Comparison of ENCODE assay signal across 9 mouse cellular contexts in the genomic region with DNA sequence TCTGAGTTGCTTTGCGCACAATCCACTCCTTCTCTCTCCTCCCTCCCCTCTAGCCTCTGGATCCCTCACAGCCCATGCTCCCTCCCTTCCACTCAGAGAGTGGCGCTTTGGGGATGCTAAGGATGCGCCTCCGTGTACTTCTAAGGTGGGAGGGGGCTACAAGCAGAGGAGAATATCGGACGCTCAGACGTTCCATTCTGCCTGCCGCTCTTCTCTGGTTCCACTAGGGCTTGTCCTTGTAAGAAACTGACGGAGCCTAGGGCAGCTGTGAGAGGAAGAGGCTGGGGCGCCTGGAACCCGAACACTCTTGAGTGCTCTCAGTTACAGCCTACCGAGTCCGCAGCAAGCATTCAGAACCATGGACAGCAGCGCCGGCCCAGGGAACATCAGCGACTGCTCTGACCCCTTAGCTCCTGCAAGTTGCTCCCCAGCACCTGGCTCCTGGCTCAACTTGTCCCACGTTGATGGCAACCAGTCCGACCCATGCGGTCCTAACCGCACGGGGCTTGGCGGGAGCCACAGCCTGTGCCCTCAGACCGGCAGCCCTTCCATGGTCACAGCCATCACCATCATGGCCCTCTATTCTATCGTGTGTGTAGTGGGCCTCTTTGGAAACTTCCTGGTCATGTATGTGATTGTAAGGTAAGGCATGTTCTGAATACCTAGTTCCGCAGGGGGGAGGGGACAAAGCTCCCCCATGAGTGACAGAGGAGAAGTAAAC. TPM values are rescaled to one million over a fixed set of nuclear protein-coding genes. Genes with fewer than 3 reads are reported as not detected.
DNase-seq lines count a peak whose midpoint lies in the region; ATAC-seq and TF ChIP-seq lines count a peak whose summit lies in the region.
"Had no signal": no experiment of that assay in that cellular context is flagged by ENCODE, and none has a peak within 500 bp of the region (broad histone marks: within the 10 kb centered on the region; RNA-seq: fewer than 3 reads in every experiment).

No protein-coding gene starts in this region.

- H3K4me2 ChIP-seq in hindbrain, embryonic 12.5 days (replicated peaks) = peak overlapping the region; percentile 48
- H3K4me2 ChIP-seq in limb, embryonic 12.5 days = no peak overlapping the region
- H3K4me2 ChIP-seq: limb, embryonic 15.5 days had no signal

- no peaks in the 10 kb centered on the region for H3K27me3 ChIP-seq in MEL (ENCODE audit: control insufficient read depth in 1 of 2, insufficient read depth in 2 of 2, low read length in 2 of 2)
- peaks cover 4% of the 10 kb centered on the region; the same call in 1 of the 2 replicates for H3K27me3 ChIP-seq in embryonic facial prominence, embryonic 10.5 days (replicated peaks; ENCODE audit: low read depth, poor library complexity, severe bottlenecking)
- H3K27me3 ChIP-seq in hindbrain, embryonic 12.5 days = peaks cover 15% of the 10 kb centered on the region; the same call in 1 of the 2 replicates
- H3K27me3 ChIP-seq in limb, embryonic 12.5 days = peaks cover 12% of the 10 kb centered on the region; the same call in 1 of the 2 replicates
- H3K27me3 ChIP-seq: limb, embryonic 15.5 days had no signal

- no peaks in the 10 kb centered on the region for H3K4me1 ChIP-seq in MEL (ENCODE audit: control insufficient read depth in 1 of 2, insufficient read depth in 2 of 2, low read length in 2 of 2)
- H3K4me1 ChIP-seq in embryonic facial prominence, embryonic 10.5 days = 0 out of 2 replicates have a peak, but pooled peaks cover 6% of the 10 kb centered on the region
- no peaks in the 10 kb centered on the region for H3K4me1 ChIP-seq in hindbrain, embryonic 12.5 days
- no peaks in the 10 kb centered on the region for H3K4me1 ChIP-seq in limb, embryonic 12.5 days (replicated peaks)
- H3K4me1 ChIP-seq: limb, embryonic 15.5 days had no signal

- TF ChIP-seq POLR2A in MEL (IDR thresholded peaks at IDR 0.05; ENCODE audit: control insufficient read depth in 1 of 2, insufficient read depth in 1 of 2, low read depth in 1 of 2, low read length in 2 of 2, poor library complexity in 1 of 2) = no peak

- no peak for TF ChIP-seq CTCF in MEL (IDR thresholded peaks at IDR 0.05 in 2 of 3, conservative IDR thresholded peaks at IDR 0.05 in 1 of 3; ENCODE audit: control insufficient read depth in 1 of 3, insufficient read depth in 1 of 3, low read depth in 2 of 3, low read length in 3 of 3, poor library complexity in 1 of 3, severe bottlenecking in 1 of 3)

- no peak for TF ChIP-seq RAD21 in MEL (IDR thresholded peaks at IDR 0.05; ENCODE audit: low read depth, low read length)

- H3K9ac ChIP-seq in MEL (ENCODE audit: control insufficient read depth, low read depth, low read length, poor library complexity, severe bottlenecking) = no peak overlapping the region
- no peak overlapping the region for H3K9ac ChIP-seq in hindbrain, embryonic 12.5 days
- no peak overlapping the region for H3K9ac ChIP-seq in limb, embryonic 12.5 days (replicated peaks)
- H3K9ac ChIP-seq: limb, embryonic 15.5 days had no signal

- peak; percentile 26 to 41 for DNase-seq in gastrocnemius, postnatal 4 days (ENCODE audit: low spot score in 2 of 2)
- DNase-seq in gastrocnemius, postnatal 36 days = no peak
- peak; percentile 20 for DNase-seq in MEL (ENCODE audit: low read depth, low spot score)
- DNase-seq in embryonic facial prominence, embryonic 10.5 days (ENCODE audit: low spot score) = peak; percentile 86
- peak; percentile 8 for DNase-seq in ovary, adult 18-20 months (ENCODE audit: low spot score)
- DNase-seq in adipocyte (ENCODE audit: low spot score) = no peak

- TF ChIP-seq EP300 in MEL (IDR thresholded peaks at IDR 0.05; ENCODE audit: low read depth in 1 of 2, low read length in 2 of 2) = no peak

- intact Hi-C loops in gastrocnemius, postnatal 36 days (cut with DNase I) = no loop called here

- no peak overlapping the region for H3K4me3 ChIP-seq in MEL (ENCODE audit: control insufficient read depth in 1 of 2, insufficient read depth in 1 of 2, low read depth in 2 of 2, low read length in 2 of 2)
- H3K4me3 ChIP-seq in embryonic facial prominence, embryonic 10.5 days = peak overlapping the region; percentile 28; the same call in 1 of the 2 replicates
- peak overlapping the region; percentile 26 for H3K4me3 ChIP-seq in hindbrain, embryonic 12.5 days
- no peak overlapping the region for H3K4me3 ChIP-seq in limb, embryonic 12.5 days (replicated peaks)
- H3K4me3 ChIP-seq: limb, embryonic 15.5 days had no signal

- H3K9me3 ChIP-seq in MEL (replicated peaks; ENCODE audit: insufficient read depth, low read length) = no peaks in the 10 kb centered on the region
- no peaks in the 10 kb centered on the region for H3K9me3 ChIP-seq in embryonic facial prominence, embryonic 10.5 days
- no peaks in the 10 kb centered on the region for H3K9me3 ChIP-seq in hindbrain, embryonic 12.5 days (replicated peaks)
- H3K9me3 ChIP-seq in limb, embryonic 12.5 days = no peaks in the 10 kb centered on the region
- H3K9me3 ChIP-seq: limb, embryonic 15.5 days had no signal

- H3K27ac ChIP-seq in MEL (ENCODE audit: control insufficient read depth, low read depth, low read length) = no peak overlapping the region
- H3K27ac ChIP-seq in embryonic facial prominence, embryonic 10.5 days (replicated peaks) = no peak overlapping the region
- H3K27ac ChIP-seq in hindbrain, embryonic 12.5 days = no peak overlapping the region
- no peak overlapping the region for H3K27ac ChIP-seq in limb, embryonic 12.5 days
- H3K27ac ChIP-seq: limb, embryonic 15.5 days had no signal

- WGBS in embryonic facial prominence, embryonic 10.5 days = 3% methylated on average over 25 of the region's 25 CpGs
- WGBS in hindbrain, embryonic 12.5 days = 5% methylated on average over 25 of the region's 25 CpGs
- 4% methylated on average over 25 of the region's 25 CpGs for WGBS in limb, embryonic 12.5 days

- no peaks in the 10 kb centered on the region for H3K79me2 ChIP-seq in MEL (ENCODE audit: control insufficient read depth, insufficient read depth, low read length, poor library complexity)

- peak; percentile 83 for ATAC-seq in hindbrain, embryonic 12.5 days (ENCODE audit: low FRiP score)
- peak; percentile 90 for ATAC-seq in limb, embryonic 12.5 days (ENCODE audit: insufficient number of reproducible peaks, insufficient read depth, low FRiP score, low TSS enrichment, low read depth)

- no peaks in the 10 kb centered on the region for H3K36me3 ChIP-seq in MEL (ENCODE audit: control insufficient read depth in 1 of 2, insufficient read depth in 2 of 2, low read length in 2 of 2)
- H3K36me3 ChIP-seq in embryonic facial prominence, embryonic 10.5 days (replicated peaks) = no peaks in the 10 kb centered on the region
- no peaks in the 10 kb centered on the region for H3K36me3 ChIP-seq in hindbrain, embryonic 12.5 days
- no peaks in the 10 kb centered on the region for H3K36me3 ChIP-seq in limb, embryonic 12.5 days
- H3K36me3 ChIP-seq: limb, embryonic 15.5 days had no signal

TF ChIP-seq in MEL, 35 proteins besides CTCF, POLR2A, EP300 and RAD21:
- no peak for TF ChIP-seq GATA1 (IDR thresholded peaks at IDR 0.05; ENCODE audit: low read depth, low read length)
- TF ChIP-seq USF2 (IDR thresholded peaks at IDR 0.05; ENCODE audit: borderline replicate concordance in 1 of 2, insufficient read depth in 1 of 2, low read depth in 1 of 2, low read length in 2 of 2) = no peak
- no peak for TF ChIP-seq ELF1 (IDR thresholded peaks at IDR 0.05; ENCODE audit: low read depth, low read length)
- no peak for TF ChIP-seq ZNF384 (IDR thresholded peaks at IDR 0.05; ENCODE audit: low read depth, low read length)
- no peak for TF ChIP-seq TAL1 (IDR thresholded peaks at IDR 0.05; ENCODE audit: low read length)
- no peak for TF ChIP-seq KAT2A (conservative IDR thresholded peaks at IDR 0.05; ENCODE audit: low read depth, low read length)

RNA-seq across cellular contexts. Expression of gene Gm10945, which starts 27.1 kb away (rescaled TPM):
- total RNA-seq in gastrocnemius, postnatal 4 days (2021) = not detected
- not detected for total RNA-seq in gastrocnemius, postnatal 36 days (2021)
- not detected in 2 replicates for total RNA-seq in MEL (2012; rRNA removed)
- not detected for polyA plus RNA-seq in MEL (2012; ENCODE audit: insufficient read depth in 1 of 2, insufficient read length in 2 of 2, low read depth in 1 of 2, low replicate concordance in 2 of 2, missing spikeins in 1 of 2)
- polyA plus RNA-seq in embryonic facial prominence, embryonic 10.5 days (2016; fragmentation: Nextera tagmentation; extraction: Ambion mirVana) = not detected in 2 replicates
- polyA plus RNA-seq in hindbrain, embryonic 12.5 days (2016; fragmentation: Nextera tagmentation; extraction: Ambion mirVana) = not detected in 2 replicates
- polyA plus RNA-seq in limb, embryonic 12.5 days (2016; fragmentation: Nextera tagmentation; extraction: Ambion mirVana) = not detected in 2 replicates
- polyA plus RNA-seq: limb, embryonic 15.5 days had no signal

RNA-seq across cellular contexts. Expression of gene Oprm1, which starts 30.4 kb away (rescaled TPM):
- not detected for total RNA-seq in gastrocnemius, postnatal 4 days (2021)
- total RNA-seq in gastrocnemius, postnatal 36 days (2021) = not detected
- not detected in 2 replicates for total RNA-seq in MEL (2012; rRNA removed)
- polyA plus RNA-seq in MEL (2012; ENCODE audit: insufficient read depth in 1 of 2, insufficient read length in 2 of 2, low read depth in 1 of 2, low replicate concordance in 2 of 2, missing spikeins in 1 of 2) = not detected
- 0.08 TPM in 1 of 2 replicates, not detected in the other for polyA plus RNA-seq in embryonic facial prominence, embryonic 10.5 days (2016; fragmentation: Nextera tagmentation; extraction: Ambion mirVana)
- polyA plus RNA-seq in hindbrain, embryonic 12.5 days (2016; fragmentation: Nextera tagmentation; extraction: Ambion mirVana) = 0.56 and 1.1 TPM in 2 replicates
- not detected in 2 replicates for polyA plus RNA-seq in limb, embryonic 12.5 days (2016; fragmentation: Nextera tagmentation; extraction: Ambion mirVana)
- polyA plus RNA-seq: limb, embryonic 15.5 days had no signal

Comparison
In these comparisons a context has a peak if more than half of its experiments do, and no peak if none do; other contexts are left out.
1. DNase-seq: peak in gastrocnemius, postnatal 4 days (2 of 2), MEL (single experiment), embryonic facial prominence, embryonic 10.5 days (single experiment) and ovary, adult 18-20 months (single experiment); none in gastrocnemius, postnatal 36 days (0 of 2) and adipocyte (single experiment).
2. H3K4me3 ChIP-seq: peak in embryonic facial prominence, embryonic 10.5 days (single experiment) and hindbrain, embryonic 12.5 days (single experiment); none in MEL (0 of 2) and limb, embryonic 12.5 days (single experiment).